Mouse (Mus musculus): ENCODE results near the gene Islr.

Islr gene

DNA sequence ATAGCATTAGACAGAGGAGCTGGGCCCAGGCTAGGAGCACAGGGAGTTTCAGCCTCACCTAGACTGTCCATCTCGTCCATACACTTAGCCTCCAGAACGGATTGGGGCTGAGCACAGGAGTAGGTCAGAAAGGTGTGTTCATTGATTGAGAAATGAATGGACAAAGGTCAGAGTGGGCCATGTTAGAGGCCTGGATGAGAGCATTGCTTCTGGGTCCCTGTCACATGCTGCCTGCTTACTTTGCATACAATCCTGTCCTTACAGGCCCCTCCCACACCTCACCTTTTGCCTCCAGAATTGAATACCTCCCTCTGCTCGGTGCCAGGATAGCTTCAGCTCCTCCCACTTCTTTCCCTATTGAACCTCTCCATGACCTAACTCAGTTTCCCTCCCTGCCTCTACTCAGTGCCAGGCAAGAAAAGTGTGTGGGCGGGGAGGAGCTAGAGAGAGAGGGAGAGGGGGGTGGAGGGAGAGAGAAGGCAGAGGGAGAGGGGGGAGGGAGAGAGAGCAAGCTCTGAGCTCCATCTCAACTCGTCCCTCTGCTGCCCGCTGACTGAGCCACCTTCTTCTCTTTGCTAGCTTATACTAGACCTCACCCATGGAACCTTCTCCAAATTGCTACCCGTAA, 88.0 kb downstream of the Islr start:
- POLR2A ChIA-PET = interaction anchor here in 2 of 4 experiments (0.5 to 1.4 kb wide), 10 partner anchors 10 to 722 kb away, joined by 3 to 4 read pairs (median 3); partner anchors contain the start of genes Islr (in 1 of the 2) and Islr2 (in 1 of the 2)

GRCm38 (mm10) chr9:58115297-58115925, 88.7 kb downstream of the Islr start:
- POLR2A ChIA-PET = interaction anchor here (0.5 to 1.4 kb wide), 8 partner anchors 13 to 723 kb away, joined by 3 to 5 read pairs (median 3); partner anchors contain the start of genes Islr (in 1 of the 4) and Islr2 (in 1 of the 4)
- CTCF ChIA-PET = interaction anchor here in 3 of 4 experiments (0.6 to 1.1 kb wide), 4 partner anchors 89 to 456 kb away, joined by 3 to 4 read pairs (median 4); partner anchors contain the start of genes Islr (in 2 of the 3) and Islr2 (in 2 of the 3)

More for the DNA sequence above, 88.0 kb downstream of the Islr start:
- CTCF ChIA-PET = interaction anchor here in 2 of 4 experiments (0.7 to 1.1 kb wide), 3 partner anchors 88 to 100 kb away, joined by 3 to 4 read pairs (median 3); partner anchors contain the start of genes Islr (in 2 of the 2) and Islr2 (in 2 of the 2)

- CTCF ChIA-PET = interaction anchor here in 3 of 4 experiments (0.5 to 1.6 kb wide), 3 partner anchors 60 to 115 kb away, joined by 4 read pairs; partner anchors contain the start of genes Islr (in 1 of the 3) and Islr2 (in 1 of the 3)
- POLR2A ChIA-PET = interaction anchor here in 3 of 4 experiments (0.7 to 2.6 kb wide), 17 partner anchors 9 to 337 kb away, joined by 3 to 12 read pairs (median 4); partner anchors contain the start of genes Islr (in 1 of the 3) and Islr2 (in 1 of the 3)
Measured at GRCm38 (mm10) chr9:58114019-58114418, 90.1 kb downstream of the Islr start.

DNA sequence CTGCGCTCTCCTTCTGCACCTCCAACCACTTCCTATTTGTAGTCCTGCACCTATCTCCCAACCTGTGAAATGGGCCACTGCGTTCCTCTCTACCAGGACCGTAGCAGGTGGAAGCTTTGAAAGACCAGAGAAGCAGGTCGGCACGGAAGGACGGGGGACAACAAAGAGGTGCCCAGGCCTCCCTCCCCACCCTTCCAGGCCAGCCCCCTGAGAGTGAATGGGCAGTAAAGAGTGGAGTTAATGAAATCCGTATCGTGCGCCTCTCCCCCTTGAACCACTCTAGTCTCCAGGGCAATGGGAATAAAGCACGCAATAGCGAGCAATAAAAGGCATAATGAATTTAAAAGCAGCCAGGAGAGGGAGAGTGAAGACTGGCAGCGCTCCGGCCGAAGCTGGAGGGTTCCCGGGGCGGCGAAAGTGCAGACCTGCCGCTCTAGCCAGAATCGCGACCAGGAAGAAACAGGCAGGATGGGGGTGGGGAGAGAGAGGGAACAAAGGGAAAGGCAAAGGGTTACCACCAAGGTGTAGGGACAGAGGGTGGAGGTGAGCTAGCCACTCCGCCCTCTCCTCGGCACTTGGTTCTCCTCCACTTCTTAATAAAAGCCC, 90.7 kb downstream of the Islr start:
- POLR2A ChIA-PET = interaction anchor here in 3 of 4 experiments (0.7 to 2.6 kb wide), 26 partner anchors 8 to 347 kb away, joined by 3 to 12 read pairs (median 4); partner anchors contain the start of genes Clk3 (in 1 of the 3), Islr (in 1 of the 3) and Islr2 (in 1 of the 3)
- CTCF ChIA-PET = interaction anchor here (0.5 to 1.6 kb wide), 8 partner anchors 27 to 115 kb away, joined by 3 to 4 read pairs (median 4); partner anchors contain the start of genes Islr (in 2 of the 4) and Islr2 (in 2 of the 4)

GRCm38 (mm10) chr9:58112866-58113278, 91.2 kb downstream of the Islr start:
- ChIA-PET CTCF (interaction anchor here in 3 of 4 experiments (0.6 to 1.2 kb wide), 10 partner anchors 14 to 109 kb away, joined by 3 to 8 read pairs (median 3); partner anchors contain the start of genes Islr (in 2 of the 3) and Islr2 (in 2 of the 3)), POLR2A (interaction anchor here in 3 of 4 experiments (0.6 to 2.6 kb wide), 24 partner anchors 8 to 484 kb away, joined by 3 to 12 read pairs (median 4); partner anchors contain the start of genes Clk3 (in 1 of the 3), Islr (in 1 of the 3) and Islr2 (in 1 of the 3))

GRCm38 (mm10) chr9:58112321-58112751, 91.8 kb downstream of the Islr start:
- POLR2A ChIA-PET = interaction anchor here in 2 of 4 experiments (0.6 to 2.6 kb wide), 22 partner anchors 9 to 633 kb away, joined by 3 to 12 read pairs (median 3); partner anchors contain the start of genes Clk3 (in 1 of the 2), Islr (in 1 of the 2) and Islr2 (in 1 of the 2)

DNA sequence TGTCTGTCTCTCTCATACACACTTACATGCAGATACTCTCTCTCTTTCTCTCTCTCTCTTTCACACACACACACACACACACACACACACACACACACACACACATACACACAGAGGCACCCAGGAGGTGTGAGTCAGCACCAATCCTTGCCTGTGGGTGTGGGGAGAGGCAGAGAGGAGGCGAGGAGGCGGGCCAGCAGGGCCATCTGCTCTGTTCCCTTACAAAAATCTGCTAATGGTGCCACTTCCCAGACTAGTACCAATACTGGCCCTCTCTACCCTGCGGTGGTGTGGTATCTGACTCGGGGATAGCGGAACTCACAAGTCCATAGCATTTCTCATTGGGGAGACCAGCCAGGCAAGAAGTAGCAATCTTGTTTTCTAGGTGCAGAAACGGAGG, 92.7 kb downstream of the Islr start:
- ChIA-PET POLR2A (interaction anchor here in 1 of 4 experiments (1.1 kb wide), 1 partner anchor 8 kb away, joined by 3 read pairs; no protein-coding TSS in a partner anchor), CTCF (no interaction called here)

More at GRCm38 (mm10) chr9:58112321-58112751, 91.8 kb downstream of the Islr start:
- CTCF ChIA-PET = interaction anchor here in 3 of 4 experiments (0.6 to 1.1 kb wide), 11 partner anchors 14 to 1487 kb away, joined by 3 to 8 read pairs (median 4); partner anchors contain the start of genes Islr (in 2 of the 3) and Islr2 (in 2 of the 3)

DNA sequence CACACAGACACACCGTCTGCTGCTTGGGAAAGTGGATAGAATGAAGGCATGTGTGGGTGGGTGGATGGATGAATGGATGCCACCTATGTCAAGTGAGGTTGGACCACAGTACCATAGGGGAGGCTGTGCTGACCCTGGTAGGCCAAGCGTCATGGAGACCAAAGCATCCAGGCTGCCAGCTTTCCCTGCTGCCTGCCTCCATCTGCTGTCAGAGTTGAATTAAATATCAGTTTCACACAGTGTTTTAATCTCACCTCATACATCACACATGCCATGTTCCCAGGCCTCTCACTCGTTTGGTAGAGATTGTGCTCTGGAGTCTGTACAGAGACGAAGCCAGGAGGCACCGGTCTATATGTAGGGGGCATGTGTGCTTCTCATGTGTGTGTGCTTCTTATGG, 93.3 kb downstream of the Islr start:
- ChIA-PET POLR2A (interaction anchor here in 1 of 4 experiments (1.0 kb wide), 1 partner anchor 8 kb away, joined by 3 read pairs; no protein-coding TSS in a partner anchor), CTCF (no interaction called here)

- ChIA-PET POLR2A (interaction anchor here in 1 of 4 experiments (0.6 kb wide), 1 partner anchor 130 kb away, joined by 5 read pairs; no protein-coding TSS in a partner anchor), CTCF (interaction anchor here in 1 of 4 experiments (0.6 kb wide), 1 partner anchor 1420 kb away, joined by 3 read pairs; no protein-coding TSS in a partner anchor)
Measured at GRCm38 (mm10) chr9:58107494-58107893, 96.6 kb downstream of the Islr start.

Data from embryonic stem cell, embryonic (primary cell).